Mouse (Mus musculus) brain, embryonic 14.5 days (tissue): Measurements from ENCODE around the gene Tceal1.

Experiments used
- CTCF ChIP-seq: fragments of 200-500 bp; IDR thresholded peaks from 2 replicates; pipeline ENCODE4 v1.5.1; 2012; ENCODE audit warnings: inconsistent platforms, mild to moderate bottlenecking, moderate library complexity, borderline replicate concordance; ENCODE audit not compliant: insufficient read depth, insufficient read length; ENCODE audit errors: extremely low read depth
- POLR2A ChIP-seq: fragments of 200-500 bp; IDR thresholded peaks from 2 replicates; pipeline ENCODE4 v1.6.1; 2012; ENCODE audit warnings: mild to moderate bottlenecking, inconsistent platforms, borderline replicate concordance; ENCODE audit not compliant: poor library complexity, insufficient read depth, insufficient read length, severe bottlenecking; ENCODE audit errors: extremely low read depth

DNA sequence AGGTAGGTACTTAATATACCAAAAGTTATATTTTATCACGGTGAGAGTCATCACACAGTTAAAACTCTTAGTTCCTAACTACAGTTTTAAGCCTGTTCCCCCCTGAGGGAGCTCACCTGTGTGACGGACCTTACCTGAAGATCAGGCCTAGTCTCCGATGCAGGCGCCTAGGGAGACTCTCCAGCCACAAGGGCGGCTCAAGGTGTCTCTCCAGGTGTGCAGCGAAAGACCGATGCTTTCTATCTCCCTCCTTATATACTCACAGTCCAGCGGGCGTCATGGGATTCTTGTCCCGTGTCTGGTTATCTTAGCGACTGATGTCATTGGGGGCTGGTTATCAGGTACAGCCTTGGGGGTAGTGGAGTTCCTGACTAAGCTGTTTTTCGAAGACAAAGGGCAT, 35.7 kb downstream of the Tceal1 start, which contains the start of gene Morf4l2:
- TF ChIP-seq POLR2A (no peak), CTCF (no peak)
